Mouse (Mus musculus) liver, postnatal 0 days (tissue): ENCODE measurements around the gene Ankrd50. TPM values are rescaled to one million over a fixed set of nuclear protein-coding genes. Genes with fewer than 3 reads are reported as not detected.

Source experiments
- ATAC-seq: fragments of 200-750 bp; cut with Nextera tagmentation; 2 replicates; pipeline ENCODE4 v1.8.0; 2017; ENCODE audit warnings: mild to moderate bottlenecking, moderate library complexity
- DNase-seq: peaks from one replicate; pipeline ENCODE4 v3.0.0-alpha.2; 2016
- H3K27ac ChIP-seq: fragments of 300-500 bp; sonication (generic); 2 replicates; pipeline ENCODE4 v1.5.1; 2014; ENCODE audit warnings: antibody characterized with exemption, moderate library complexity, mild to moderate bottlenecking, low read depth
- H3K27me3 ChIP-seq: fragments of 300-500 bp; sonication (generic); 2 replicates; pipeline ENCODE4 v1.6.1; 2014; ENCODE audit warnings: low read length, control low read depth, mixed read lengths; ENCODE audit not compliant: insufficient read depth
- H3K36me3 ChIP-seq: fragments of 300-500 bp; sonication (generic); replicated peaks from 2 replicates; pipeline ENCODE4 v1.6.1; 2014; ENCODE audit warnings: mild to moderate bottlenecking, control low read depth, low read length, moderate library complexity, mixed read lengths; ENCODE audit not compliant: insufficient read depth
- H3K4me1 ChIP-seq: fragments of 300-500 bp; sonication (generic); 2 replicates; pipeline ENCODE4 v1.6.1; 2014; ENCODE audit warnings: antibody characterized with exemption, mild to moderate bottlenecking, control low read depth; ENCODE audit not compliant: insufficient read depth
- H3K4me2 ChIP-seq: fragments of 300-500 bp; sonication (generic); 2 replicates; pipeline ENCODE4 v1.6.1; 2014; ENCODE audit warnings: low read depth, mild to moderate bottlenecking, low read length, moderate library complexity, mixed read lengths
- H3K4me3 ChIP-seq: fragments of 300-500 bp; sonication (generic); 2 replicates; pipeline ENCODE4 v1.5.1; 2014; ENCODE audit warnings: low read depth, low read length
- H3K9ac ChIP-seq: fragments of 300-500 bp; sonication (generic); replicated peaks from 2 replicates; pipeline ENCODE4 v1.6.1; 2014; ENCODE audit warnings: mild to moderate bottlenecking, moderate library complexity
- H3K9me3 ChIP-seq: fragments of 300-500 bp; sonication (generic); 2 replicates; pipeline ENCODE4 v1.6.1; 2016; ENCODE audit warnings: mild to moderate bottlenecking, control low read depth, low read length, mixed read lengths
- CTCF ChIP-seq: sonication (generic); IDR thresholded peaks from 2 replicates; pipeline ENCODE4 v1.5.1; 2016; ENCODE audit warnings: antibody characterized with exemption, low read depth
- EP300 ChIP-seq: IDR thresholded peaks from 2 replicates; pipeline ENCODE4 v1.6.1; 2016; ENCODE audit warnings: antibody characterized with exemption, low read depth, mild to moderate bottlenecking
- WGBS: fragments of 180-500 bp; shearing (Covaris S2); extraction: QIAGEN DNeasy Blood & Tissue Kit; methylation state at CpG from one replicate; pipeline ENCODE4 v1.1.7; 2014; ENCODE audit not compliant: insufficient replicate concordance; 5-methylcytosine and 5-hydroxymethylcytosine counted together
- polyA plus RNA-seq: library from polyadenylated mRNA; unstranded; fragments of >200 nt; fragmentation: Nextera tagmentation; extraction: Ambion mirVana; gene quantifications from 2 replicates; pipeline ENCODE4 v1.2.1, GENCODE M21; 2015

Ankrd50 gene
- polyA plus RNA-seq, 1 experiment from 2014 or later = 2.1 TPM

DNA sequence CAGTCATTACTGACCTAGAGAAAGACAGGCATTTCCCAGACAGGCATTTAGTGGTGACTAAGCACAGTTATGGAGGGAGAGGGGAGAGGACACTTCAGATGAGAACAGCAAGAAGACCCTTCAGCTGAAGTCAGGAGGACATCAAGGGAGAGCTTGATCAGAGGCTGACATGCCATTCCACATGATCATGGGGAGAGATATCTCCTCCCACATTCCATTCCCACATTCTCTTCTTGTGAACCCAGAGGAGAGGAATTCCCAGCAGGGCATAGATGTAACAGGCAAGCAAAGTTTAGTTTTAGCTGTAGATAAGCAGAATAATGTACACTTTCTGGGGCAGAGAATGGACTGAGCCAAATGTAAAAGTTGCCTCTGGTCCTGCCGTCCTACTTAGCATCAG lies 57.4 kb downstream of the Ankrd50 start:
- no peaks in the 10 kb centered on the region for H3K36me3 ChIP-seq
- no peaks in the 10 kb centered on the region for H3K4me1 ChIP-seq
- no peak for DNase-seq
- H3K9me3 ChIP-seq = no peaks in the 10 kb centered on the region
- H3K4me2 ChIP-seq = no peak overlapping the region
- H3K4me3 ChIP-seq = no peak overlapping the region
- no peak overlapping the region for H3K9ac ChIP-seq
- ATAC-seq = no peak
- TF ChIP-seq EP300 = no peak
- WGBS = 65% methylated on average over 1 of the region's 1 CpGs
- no peaks in the 10 kb centered on the region for H3K27me3 ChIP-seq
- H3K27ac ChIP-seq = no peak overlapping the region

DNA sequence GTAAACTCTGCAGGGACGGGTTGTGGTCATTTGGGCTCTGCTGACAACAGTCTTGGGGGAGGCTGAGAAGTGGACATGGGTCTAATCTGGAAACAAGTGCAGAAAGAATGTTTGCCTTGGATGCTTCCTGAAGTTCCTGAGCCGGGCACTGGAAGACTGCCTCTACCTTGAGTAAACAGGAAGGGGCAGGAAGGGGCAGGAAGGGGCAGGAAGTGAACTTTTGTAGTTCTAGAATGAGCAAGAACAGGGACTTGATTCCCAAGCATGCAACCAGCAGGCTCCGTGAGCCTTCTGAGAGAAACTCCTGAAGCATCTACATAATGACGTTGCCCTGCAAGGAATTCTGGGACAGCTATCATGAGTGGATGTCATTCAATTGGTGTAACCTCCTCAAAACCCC lies 60.7 kb downstream of the Ankrd50 start:
- H3K9me3 ChIP-seq = no peaks in the 10 kb centered on the region
- H3K4me2 ChIP-seq = no peak overlapping the region
- H3K4me1 ChIP-seq = no peaks in the 10 kb centered on the region

DNA sequence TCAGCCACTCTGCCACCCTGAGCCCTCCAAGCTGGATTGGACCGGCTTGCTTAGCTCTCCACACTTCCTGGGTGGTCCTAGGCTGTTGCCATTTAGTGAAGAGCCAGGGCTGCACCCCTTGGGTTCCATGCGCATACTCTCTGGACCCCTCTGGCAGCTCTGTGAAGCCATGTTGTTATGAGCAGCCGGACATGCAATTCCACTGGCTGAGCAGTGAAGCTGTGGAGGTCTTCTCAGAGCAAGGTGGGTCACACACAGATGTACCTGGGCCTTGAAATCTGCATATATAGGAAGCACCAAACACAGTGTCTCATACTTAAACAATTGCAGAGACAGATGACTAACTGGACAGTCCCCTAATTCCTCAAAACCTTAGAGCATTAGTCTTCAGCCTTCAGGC lies 64.7 kb downstream of the Ankrd50 start:
- no peaks in the 10 kb centered on the region for H3K9me3 ChIP-seq
- H3K4me1 ChIP-seq = no peaks in the 10 kb centered on the region
- H3K27me3 ChIP-seq = no peaks in the 10 kb centered on the region
- no peak overlapping the region for H3K4me2 ChIP-seq
- H3K9ac ChIP-seq = no peak overlapping the region
- H3K36me3 ChIP-seq = no peaks in the 10 kb centered on the region
- DNase-seq = no peak
- H3K27ac ChIP-seq = no peak overlapping the region
- WGBS = 79% methylated on average over 3 of the region's 3 CpGs
- ATAC-seq = no peak
- no peak for TF ChIP-seq EP300
- no peak for TF ChIP-seq CTCF
- no peak overlapping the region for H3K4me3 ChIP-seq

More for the DNA sequence above, 60.7 kb downstream of the Ankrd50 start:
- Histone ChIP-seq H3K4me3 (no peak overlapping the region), H3K27me3 (no peaks in the 10 kb centered on the region), H3K27ac (0 out of 2 replicates have a peak overlapping the region, but pooled peaks have one; percentile 22), H3K36me3 (no peaks in the 10 kb centered on the region), H3K9ac (no peak overlapping the region)
- ATAC-seq (no peak), DNase-seq (no peak)
- TF ChIP-seq CTCF (no peak), EP300 (no peak)
- WGBS = 56% methylated on average over 4 of the region's 4 CpGs

DNA sequence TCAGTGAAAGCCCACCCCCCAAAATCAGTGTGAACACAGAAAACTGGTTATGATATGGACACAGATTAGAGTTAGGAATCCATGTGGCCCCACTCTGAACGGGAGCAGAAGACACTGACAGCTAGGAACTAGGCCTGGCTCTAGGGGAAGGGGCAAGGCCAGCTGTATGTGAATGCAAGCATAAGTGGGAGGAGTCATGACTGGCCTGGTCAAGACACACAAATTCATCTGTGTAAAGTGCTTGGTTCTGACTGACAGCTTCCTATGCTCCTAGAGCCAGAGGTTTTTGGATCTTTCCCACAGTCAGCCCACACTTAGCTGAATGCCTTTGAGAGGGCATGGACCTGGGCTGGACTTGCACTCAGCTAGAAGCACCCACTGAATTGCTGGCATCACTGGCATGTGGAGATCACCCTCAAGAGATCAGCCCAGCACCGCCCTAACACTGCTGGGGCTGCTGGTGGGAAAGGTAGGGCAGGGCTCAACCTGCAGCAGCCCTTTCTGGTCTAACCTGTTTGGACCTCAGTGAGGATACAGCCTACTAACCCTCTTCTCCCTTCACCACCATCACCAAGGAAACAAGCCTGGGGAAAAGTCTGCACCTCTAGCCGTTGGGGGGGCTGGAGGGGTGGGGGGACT lies 69.2 kb downstream of the Ankrd50 start:
- TF ChIP-seq EP300 = no peak
- TF ChIP-seq CTCF = no peak
- H3K4me2 ChIP-seq = no peak overlapping the region
- H3K9ac ChIP-seq = no peak overlapping the region
- DNase-seq = no peak
- H3K9me3 ChIP-seq = no peaks in the 10 kb centered on the region
- no peak for ATAC-seq
- WGBS = 67% methylated on average over 3 of the region's 3 CpGs
- no peaks in the 10 kb centered on the region for H3K36me3 ChIP-seq
- H3K4me3 ChIP-seq = no peak overlapping the region
- H3K27ac ChIP-seq = no peak overlapping the region
- H3K27me3 ChIP-seq = no peaks in the 10 kb centered on the region
- H3K4me1 ChIP-seq = no peaks in the 10 kb centered on the region
